Mouse (Mus musculus) midbrain, embryonic 11.5 days (tissue): ENCODE measurements around the gene Fgb. TPM values are rescaled to one million over a fixed set of nuclear protein-coding genes. Genes with fewer than 3 reads are reported as not detected.

Experiments used
- ATAC-seq: fragments of 200-750 bp; cut with Nextera tagmentation; 2 replicates; pipeline ENCODE4 v1.8.0; 2017; ENCODE audit warnings: moderate TSS enrichment, moderate library complexity; ENCODE audit not compliant: low FRiP score
- DNase-seq: peaks from one replicate; pipeline ENCODE4 v3.0.0; 2015; ENCODE audit warnings: low spot score; ENCODE audit errors: missing footprints
- H3K27ac ChIP-seq: fragments of 300-500 bp; sonication (generic); 2 replicates; pipeline ENCODE4 v1.5.1; 2014; ENCODE audit warnings: low read depth, low read length
- H3K27me3 ChIP-seq: fragments of 300-500 bp; sonication (generic); 2 replicates; pipeline ENCODE4 v1.6.1; 2014; ENCODE audit warnings: mild to moderate bottlenecking, low read length, moderate library complexity, mixed read lengths; ENCODE audit not compliant: control insufficient read depth, insufficient read depth
- H3K36me3 ChIP-seq: fragments of 300-500 bp; sonication (generic); 2 replicates; pipeline ENCODE4 v1.6.1; 2014; ENCODE audit warnings: mild to moderate bottlenecking, low read length, moderate library complexity, mixed read lengths; ENCODE audit not compliant: control insufficient read depth, insufficient read depth
- H3K4me1 ChIP-seq: fragments of 300-500 bp; sonication (generic); 2 replicates; pipeline ENCODE4 v1.6.1; 2014; ENCODE audit warnings: low read length; ENCODE audit not compliant: control insufficient read depth, insufficient read depth
- H3K4me2 ChIP-seq: fragments of 300-500 bp; sonication (generic); 2 replicates; pipeline ENCODE4 v1.6.1; 2014; ENCODE audit warnings: mild to moderate bottlenecking, moderate library complexity
- H3K4me3 ChIP-seq: fragments of 300-500 bp; sonication (generic); 2 replicates; pipeline ENCODE4 v1.5.1; 2014; ENCODE audit warnings: low read depth, low read length
- H3K9ac ChIP-seq: fragments of 300-500 bp; sonication (generic); 2 replicates; pipeline ENCODE4 v1.6.1; 2014; ENCODE audit warnings: low read length
- H3K9me3 ChIP-seq: fragments of 300-500 bp; sonication (generic); 2 replicates; pipeline ENCODE4 v1.6.1; 2016; ENCODE audit warnings: low read length; ENCODE audit not compliant: control insufficient read depth
- WGBS: fragments of 180-500 bp; shearing (Covaris S2); extraction: QIAGEN DNeasy Blood & Tissue Kit; methylation state at CpG from one replicate; pipeline ENCODE4 v1.1.7; 2014; 5-methylcytosine and 5-hydroxymethylcytosine counted together
- polyA plus RNA-seq: library from polyadenylated mRNA; unstranded; fragments of >200 nt; fragmentation: Nextera tagmentation; extraction: Ambion mirVana; gene quantifications from 2 replicates; pipeline ENCODE4 v1.2.1, GENCODE M21; 2014

The Fgb gene
- polyA plus RNA-seq, 1 experiment from 2014 or later, result not detected

- Histone ChIP-seq H3K36me3 (no peaks in the 10 kb centered on the region), H3K27me3 (no peaks in the 10 kb centered on the region), H3K9ac (no peak overlapping the region), H3K27ac (no peak overlapping the region), H3K4me1 (no peaks in the 10 kb centered on the region), H3K9me3 (no peaks in the 10 kb centered on the region), H3K4me2 (no peak overlapping the region), H3K4me3 (no peak overlapping the region)
- no peak for ATAC-seq
- no peak for DNase-seq
- WGBS, result 87% methylated on average over 2 of the region's 2 CpGs
Observed at GRCm38 (mm10) chr3:83020387-83020786, 29.3 kb downstream of the Fgb start.

GRCm38 (mm10) chr3:83016236-83016635 lies 33.4 kb downstream of the Fgb start:
- WGBS, result 84% methylated on average over 1 of the region's 1 CpGs
- DNase-seq (peak; percentile 64), ATAC-seq (no peak)
- Histone ChIP-seq H3K4me1 (no peaks in the 10 kb centered on the region), H3K36me3 (no peaks in the 10 kb centered on the region), H3K4me3 (no peak overlapping the region), H3K9me3 (no peaks in the 10 kb centered on the region), H3K4me2 (no peak overlapping the region), H3K27me3 (no peaks in the 10 kb centered on the region), H3K27ac (no peak overlapping the region), H3K9ac (no peak overlapping the region)

- DNase-seq (peak; percentile 77), ATAC-seq (no peak)
- H3K4me2 ChIP-seq, result no peak overlapping the region
- no peak overlapping the region for H3K9ac ChIP-seq
- 86% methylated on average over 10 of the region's 10 CpGs for WGBS
- no peaks in the 10 kb centered on the region for H3K27me3 ChIP-seq
- H3K4me1 ChIP-seq, result no peaks in the 10 kb centered on the region
- no peaks in the 10 kb centered on the region for H3K36me3 ChIP-seq
- H3K4me3 ChIP-seq, result no peak overlapping the region
- H3K9me3 ChIP-seq, result no peaks in the 10 kb centered on the region
- no peak overlapping the region for H3K27ac ChIP-seq
Observed at GRCm38 (mm10) chr3:83013951-83014350, 35.7 kb downstream of the Fgb start.

GRCm38 (mm10) chr3:83012636-83013035 lies 37.0 kb downstream of the Fgb start:
- Histone ChIP-seq H3K27me3 (no peaks in the 10 kb centered on the region), H3K27ac (no peak overlapping the region), H3K9ac (no peak overlapping the region), H3K4me2 (no peak overlapping the region), H3K4me3 (no peak overlapping the region), H3K9me3 (no peaks in the 10 kb centered on the region), H3K36me3 (no peaks in the 10 kb centered on the region), H3K4me1 (no peaks in the 10 kb centered on the region)
- DNase-seq (no peak), ATAC-seq (no peak)
- WGBS, result 94% methylated on average over 19 of the region's 19 CpGs

- Histone ChIP-seq H3K27me3 (no peaks in the 10 kb centered on the region), H3K9me3 (no peaks in the 10 kb centered on the region), H3K4me2 (no peak overlapping the region), H3K36me3 (no peaks in the 10 kb centered on the region), H3K4me3 (no peak overlapping the region), H3K4me1 (no peaks in the 10 kb centered on the region), H3K27ac (no peak overlapping the region), H3K9ac (no peak overlapping the region)
- ATAC-seq (no peak), DNase-seq (no peak)
- WGBS, result 79% methylated on average over 4 of the region's 4 CpGs
Observed at GRCm38 (mm10) chr3:83011565-83011964, 38.1 kb downstream of the Fgb start.

- H3K4me1 ChIP-seq, result no peaks in the 10 kb centered on the region
- H3K9ac ChIP-seq, result no peak overlapping the region
- ATAC-seq (no peak), DNase-seq (no peak)
- no peaks in the 10 kb centered on the region for H3K27me3 ChIP-seq
- H3K27ac ChIP-seq, result no peak overlapping the region
- no peaks in the 10 kb centered on the region for H3K36me3 ChIP-seq
- H3K4me2 ChIP-seq, result no peak overlapping the region
- 93% methylated on average over 4 of the region's 4 CpGs for whole genome bisulfite sequencing
- no peaks in the 10 kb centered on the region for H3K9me3 ChIP-seq
- no peak overlapping the region for H3K4me3 ChIP-seq
Observed at GRCm38 (mm10) chr3:83011136-83011535, 38.5 kb downstream of the Fgb start.

GRCm38 (mm10) chr3:83010291-83010690 lies 39.4 kb downstream of the Fgb start:
- Histone ChIP-seq H3K9me3 (no peaks in the 10 kb centered on the region), H3K27me3 (no peaks in the 10 kb centered on the region), H3K9ac (no peak overlapping the region), H3K36me3 (no peaks in the 10 kb centered on the region), H3K4me3 (no peak overlapping the region), H3K4me1 (no peaks in the 10 kb centered on the region), H3K27ac (no peak overlapping the region), H3K4me2 (no peak overlapping the region)
- 83% methylated on average over 11 of the region's 11 CpGs for WGBS
- DNase-seq (peak; percentile 23), ATAC-seq (no peak)

- ATAC-seq (no peak), DNase-seq (peak; percentile 49)
- no peaks in the 10 kb centered on the region for H3K27me3 ChIP-seq
- WGBS, result 61% methylated on average over 7 of the region's 7 CpGs
- H3K4me1 ChIP-seq, result no peaks in the 10 kb centered on the region
- no peaks in the 10 kb centered on the region for H3K9me3 ChIP-seq
- H3K4me2 ChIP-seq, result no peak within 1 kb of the TSS
- no peak within 1 kb of the TSS for H3K27ac ChIP-seq
- no peak within 1 kb of the TSS for H3K4me3 ChIP-seq
- H3K36me3 ChIP-seq, result no peaks in the 10 kb centered on the region
- H3K9ac ChIP-seq, result no peak within 1 kb of the TSS
Observed at GRCm38 (mm10) chr3:83007557-83007956, 42.1 kb downstream of the Fgb start, which contains the start of gene Fgg. Fgg (plus strand) TSS chr3:83007724.

- H3K36me3 ChIP-seq, result no peaks in the 10 kb centered on the region
- no peaks in the 10 kb centered on the region for H3K4me1 ChIP-seq
- ATAC-seq, result no peak
- H3K27ac ChIP-seq, result no peak overlapping the region
- no peak overlapping the region for H3K4me2 ChIP-seq
- DNase-seq, result no peak
- no peaks in the 10 kb centered on the region for H3K27me3 ChIP-seq
- WGBS, result 88% methylated on average over 7 of the region's 7 CpGs
- no peak overlapping the region for H3K4me3 ChIP-seq
- no peak overlapping the region for H3K9ac ChIP-seq
- no peaks in the 10 kb centered on the region for H3K9me3 ChIP-seq
Observed at GRCm38 (mm10) chr3:83004801-83005200, 44.9 kb downstream of the Fgb start.

- WGBS, result 94% methylated on average over 8 of the region's 8 CpGs
- ATAC-seq (no peak), DNase-seq (no peak)
- no peak overlapping the region for H3K4me2 ChIP-seq
- H3K36me3 ChIP-seq, result no peaks in the 10 kb centered on the region
- H3K4me3 ChIP-seq, result no peak overlapping the region
- no peaks in the 10 kb centered on the region for H3K27me3 ChIP-seq
- H3K27ac ChIP-seq, result no peak overlapping the region
- H3K4me1 ChIP-seq, result no peaks in the 10 kb centered on the region
- no peaks in the 10 kb centered on the region for H3K9me3 ChIP-seq
- no peak overlapping the region for H3K9ac ChIP-seq
Observed at GRCm38 (mm10) chr3:83003068-83003467, 46.6 kb downstream of the Fgb start.
